Mouse (Mus musculus) forebrain, postnatal 0 days (tissue): ENCODE data around the gene Shank3. TPM values are rescaled to one million over a fixed set of nuclear protein-coding genes. Genes with fewer than 3 reads are reported as not detected.

ENCODE experiments used
- ATAC-seq: fragments of 200-750 bp; cut with Nextera tagmentation; 2 replicates; pipeline ENCODE4 v1.8.0; 2017; ENCODE audit warnings: mild to moderate bottlenecking, moderate library complexity
- DNase-seq: peaks from one replicate; pipeline ENCODE4 v3.0.0-alpha.2; 2015
- H3K27ac ChIP-seq: fragments of 300-500 bp; sonication (generic); 2 replicates; pipeline ENCODE4 v1.5.1; 2014; ENCODE audit warnings: low read depth, mild to moderate bottlenecking, antibody characterized with exemption, low read length, moderate library complexity, mixed read lengths
- H3K27me3 ChIP-seq: fragments of 300-500 bp; sonication (generic); 2 replicates; pipeline ENCODE4 v1.6.1; 2014; ENCODE audit warnings: mild to moderate bottlenecking, low read length, mixed read lengths; ENCODE audit not compliant: insufficient read depth
- H3K36me3 ChIP-seq: fragments of 300-500 bp; sonication (generic); 2 replicates; pipeline ENCODE4 v1.6.1; 2014; ENCODE audit warnings: mild to moderate bottlenecking, moderate library complexity; ENCODE audit not compliant: insufficient read depth
- H3K4me1 ChIP-seq: fragments of 300-500 bp; sonication (generic); 2 replicates; pipeline ENCODE4 v1.6.1; 2014; ENCODE audit warnings: antibody characterized with exemption; ENCODE audit not compliant: insufficient read depth
- H3K4me2 ChIP-seq: fragments of 300-500 bp; sonication (generic); 2 replicates; pipeline ENCODE4 v1.6.1; 2014; ENCODE audit warnings: low read depth, mild to moderate bottlenecking, moderate library complexity
- H3K4me3 ChIP-seq: fragments of 300-500 bp; sonication (generic); 2 replicates; pipeline ENCODE4 v1.5.1; 2014; ENCODE audit warnings: low read depth, low read length, mixed read lengths
- H3K9ac ChIP-seq: fragments of 300-500 bp; sonication (generic); 2 replicates; pipeline ENCODE4 v1.6.1; 2014; ENCODE audit warnings: mild to moderate bottlenecking
- H3K9me3 ChIP-seq: fragments of 300-500 bp; sonication (generic); 2 replicates; pipeline ENCODE4 v1.6.1; 2016; ENCODE audit warnings: low read length
- CTCF ChIP-seq: sonication (generic); IDR thresholded peaks from 2 replicates; pipeline ENCODE4 v1.5.1; 2016; ENCODE audit warnings: antibody characterized with exemption, control low read depth, low read depth
- WGBS: fragments of 180-500 bp; shearing (Covaris S2); extraction: QIAGEN DNeasy Blood & Tissue Kit; methylation state at CpG from one replicate; pipeline ENCODE4 v1.1.7; 2014; 5-methylcytosine and 5-hydroxymethylcytosine counted together
- polyA plus RNA-seq: library from polyadenylated mRNA; unstranded; fragments of >200 nt; fragmentation: Nextera tagmentation; extraction: Ambion mirVana; gene quantifications from 2 replicates; pipeline ENCODE4 v1.2.1, GENCODE M21; 2015
- total RNA-seq: library from RNA; depleted of rRNA; stranded (reverse); fragments of >200 nt; gene quantifications from 2 replicates; pipeline ENCODE4 v1.2.3, GENCODE M21; 2014

Shank3 gene
- total and polyA plus RNA-seq, 2 experiments from 2014 or later = 10.6 to 42.4 TPM

GRCm38 (mm10) chr15:89555591-89555990 is 56.2 kb downstream of the Shank3 start:
- H3K27me3 ChIP-seq = 0 out of 2 replicates have a peak, but pooled peaks cover 5% of the 10 kb centered on the region
- no peak for TF ChIP-seq CTCF

GRCm38 (mm10) chr15:89556401-89557178 is 57.2 kb downstream of the Shank3 start:
- ATAC-seq (peak; percentile 84), DNase-seq (peak; percentile 55)
- H3K4me1 ChIP-seq = no peaks in the 10 kb centered on the region
- 0 out of 2 replicates have a peak, but pooled peaks cover 5% of the 10 kb centered on the region for H3K27me3 ChIP-seq
- no peaks in the 10 kb centered on the region for H3K9me3 ChIP-seq
- peaks cover 5% of the 10 kb centered on the region; the same call in 1 of the 2 replicates for H3K36me3 ChIP-seq
- WGBS = 23% methylated on average over 23 of the region's 23 CpGs
- no peak overlapping the region for H3K4me3 ChIP-seq
- peak overlapping the region; percentile 10; the same call in 1 of the 2 replicates for H3K4me2 ChIP-seq
- no peak overlapping the region for H3K9ac ChIP-seq
- H3K27ac ChIP-seq = no peak overlapping the region
- TF ChIP-seq CTCF = peak; percentile 74

More at GRCm38 (mm10) chr15:89555591-89555990, 56.2 kb downstream of the Shank3 start:
- no peaks in the 10 kb centered on the region for H3K4me1 ChIP-seq
- H3K9ac ChIP-seq = no peak overlapping the region
- no peak overlapping the region for H3K27ac ChIP-seq
- WGBS = 88% methylated on average over 6 of the region's 6 CpGs
- no peaks in the 10 kb centered on the region for H3K9me3 ChIP-seq
- ATAC-seq (no peak), DNase-seq (no peak)
- no peak overlapping the region for H3K4me2 ChIP-seq
- peaks cover 15% of the 10 kb centered on the region for H3K36me3 ChIP-seq
- H3K4me3 ChIP-seq = no peak overlapping the region

DNA sequence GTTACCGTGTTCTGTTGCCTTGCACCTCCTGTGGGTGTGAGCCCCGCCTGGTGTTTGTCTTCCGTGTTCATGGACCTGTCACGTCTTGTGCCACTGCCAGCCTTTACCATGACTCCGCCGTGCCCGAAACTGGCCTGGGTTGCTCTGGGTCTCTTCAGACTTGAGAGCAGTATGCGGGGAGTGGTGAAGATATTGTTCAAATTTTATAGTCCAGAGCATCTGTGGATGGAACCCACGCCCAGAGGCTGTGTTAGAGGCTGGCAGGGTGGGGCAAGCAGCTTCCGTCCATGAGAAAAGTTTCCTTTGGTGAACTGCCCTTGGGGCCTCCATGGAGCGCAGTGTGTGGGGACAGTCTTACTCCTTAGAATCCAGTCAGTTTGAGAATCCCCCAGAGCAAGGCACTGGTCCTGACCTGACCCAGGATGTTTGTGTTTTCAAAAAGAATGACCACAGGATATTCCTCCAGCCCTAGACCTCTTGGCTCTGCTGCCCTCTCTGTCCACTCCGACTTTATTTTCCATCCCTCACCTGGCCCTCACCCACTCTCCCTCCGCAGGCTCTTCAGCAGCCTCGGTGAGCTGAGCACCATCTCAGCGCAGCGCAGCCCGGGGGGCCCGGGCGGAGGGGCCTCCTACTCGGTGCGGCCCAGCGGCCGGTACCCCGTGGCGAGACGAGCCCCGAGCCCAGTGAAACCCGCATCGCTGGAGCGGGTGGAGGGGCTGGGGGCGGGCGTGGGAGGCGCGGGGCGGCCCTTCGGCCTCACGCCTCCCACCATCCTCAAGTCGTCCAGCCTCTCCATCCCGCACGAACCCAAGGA is 58.0 kb downstream of the Shank3 start:
- TF ChIP-seq CTCF = no peak
- Histone ChIP-seq H3K36me3 (no peaks in the 10 kb centered on the region; the same call in 1 of the 2 replicates), H3K27me3 (0 out of 2 replicates have a peak, but pooled peaks cover 5% of the 10 kb centered on the region), H3K9me3 (no peaks in the 10 kb centered on the region), H3K4me1 (no peaks in the 10 kb centered on the region), H3K4me2 (peak overlapping the region; percentile 13), H3K9ac (no peak overlapping the region), H3K4me3 (no peak overlapping the region), H3K27ac (no peak overlapping the region)
- ATAC-seq (peak; percentile 8; the same call in 1 of the 2 replicates), DNase-seq (no peak)
- WGBS = 22% methylated on average over 38 of the region's 40 CpGs

DNA sequence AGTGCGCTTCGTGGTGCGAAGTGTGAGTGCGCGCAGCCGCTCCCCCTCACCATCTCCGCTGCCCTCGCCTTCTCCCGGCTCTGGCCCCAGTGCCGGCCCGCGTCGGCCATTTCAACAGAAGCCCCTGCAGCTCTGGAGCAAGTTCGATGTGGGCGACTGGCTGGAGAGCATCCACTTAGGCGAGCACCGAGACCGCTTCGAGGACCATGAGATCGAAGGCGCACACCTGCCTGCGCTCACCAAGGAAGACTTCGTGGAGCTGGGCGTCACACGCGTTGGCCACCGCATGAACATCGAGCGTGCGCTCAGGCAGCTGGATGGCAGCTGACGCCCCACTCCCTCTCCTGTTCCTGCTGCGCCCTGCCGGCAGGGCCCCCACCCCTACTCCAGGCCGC is 58.6 kb downstream of the Shank3 start:
- no peak overlapping the region for H3K4me3 ChIP-seq
- no peak overlapping the region for H3K27ac ChIP-seq
- H3K36me3 ChIP-seq = no peaks in the 10 kb centered on the region; the same call in 1 of the 2 replicates
- 12% methylated on average over 34 of the region's 34 CpGs for WGBS
- no peaks in the 10 kb centered on the region for H3K9me3 ChIP-seq
- no peaks in the 10 kb centered on the region for H3K4me1 ChIP-seq
- ATAC-seq (no peak; the same call in 1 of the 2 replicates), DNase-seq (no peak)
- no peak for TF ChIP-seq CTCF
- H3K9ac ChIP-seq = no peak overlapping the region
- 0 out of 2 replicates have a peak, but pooled peaks cover 5% of the 10 kb centered on the region for H3K27me3 ChIP-seq
- H3K4me2 ChIP-seq = peak overlapping the region; percentile 13; the same call in 1 of the 2 replicates

DNA sequence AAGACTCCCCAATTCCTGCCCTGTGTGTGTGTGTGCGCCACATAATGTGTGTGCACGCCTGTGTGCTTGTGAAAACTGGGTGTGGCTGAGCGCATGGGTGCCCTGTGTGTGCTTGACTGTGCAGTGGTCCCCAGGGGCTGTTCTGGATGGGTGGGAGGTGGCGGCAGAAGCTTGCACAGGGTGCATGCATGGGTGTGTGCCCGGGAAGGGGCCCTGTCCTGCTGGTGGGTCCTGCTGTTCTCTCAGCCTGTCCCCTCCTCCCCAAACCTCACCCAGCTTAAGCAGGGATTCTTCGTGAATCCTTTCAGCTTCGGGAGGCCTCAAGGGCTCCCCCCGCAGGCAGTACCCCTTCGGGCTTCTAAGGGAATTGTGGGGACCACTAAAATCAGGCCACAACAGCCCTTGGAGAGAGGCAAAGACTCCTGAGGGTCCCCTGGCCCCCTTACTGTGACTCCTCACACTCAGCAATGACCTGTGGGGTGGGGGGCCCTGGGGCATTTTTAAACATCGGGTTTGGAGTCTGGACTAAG is 59.8 kb downstream of the Shank3 start:
- H3K9me3 ChIP-seq = no peaks in the 10 kb centered on the region
- H3K27me3 ChIP-seq = 0 out of 2 replicates have a peak, but pooled peaks cover 5% of the 10 kb centered on the region
- no peak overlapping the region for H3K4me3 ChIP-seq
- no peak overlapping the region for H3K4me2 ChIP-seq
- WGBS = 48% methylated on average over 10 of the region's 10 CpGs
- no peak overlapping the region for H3K27ac ChIP-seq
- ATAC-seq (no peak), DNase-seq (no peak)
- H3K9ac ChIP-seq = no peak overlapping the region
- TF ChIP-seq CTCF = no peak
- no peaks in the 10 kb centered on the region; the same call in 1 of the 2 replicates for H3K36me3 ChIP-seq
- no peaks in the 10 kb centered on the region for H3K4me1 ChIP-seq

DNA sequence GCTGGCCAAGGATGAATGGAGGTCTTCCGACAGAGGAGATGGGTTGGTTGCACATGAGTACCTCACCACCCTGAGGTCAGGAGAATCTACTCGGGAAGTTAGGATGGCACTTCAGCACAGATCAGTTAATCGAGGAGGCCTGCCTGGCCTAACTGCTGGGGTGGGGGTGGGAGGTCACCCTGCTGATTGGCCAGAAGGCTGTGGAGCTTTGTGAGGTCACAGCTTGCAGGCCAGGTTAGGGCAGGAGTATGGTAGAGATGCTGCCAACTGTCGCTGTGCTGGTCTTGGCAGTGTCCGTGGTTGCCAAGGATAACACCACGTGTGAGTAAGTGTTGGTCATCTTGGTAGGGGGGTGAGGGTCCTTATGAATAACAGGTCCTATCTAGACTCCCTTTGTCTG is 68.7 kb downstream of the Shank3 start, which contains the start of gene Acr:
Gene Acr, plus strand, starts transcription at position 213 of the 400 bp plus-strand sequence.
- no peaks in the 10 kb centered on the region; the same call in 1 of the 2 replicates for H3K36me3 ChIP-seq
- no peak for DNase-seq
- H3K9ac ChIP-seq = no peak within 1 kb of the TSS
- no peak within 1 kb of the TSS for H3K4me3 ChIP-seq
- ATAC-seq = no peak
- H3K9me3 ChIP-seq = no peaks in the 10 kb centered on the region
- no peak within 1 kb of the TSS for H3K4me2 ChIP-seq
- 92% methylated on average over 6 of the region's 6 CpGs for WGBS
- TF ChIP-seq CTCF = no peak
- H3K27ac ChIP-seq = no peak within 1 kb of the TSS
- no peaks in the 10 kb centered on the region for H3K4me1 ChIP-seq
- no peaks in the 10 kb centered on the region for H3K27me3 ChIP-seq
